Mouse (Mus musculus) activated CD4-positive, CD25-positive, alpha-beta regulatory T cell, adult 4 months (primary cell): Measurements from ENCODE around the gene Aars2. TPM values are rescaled to one million over a fixed set of nuclear protein-coding genes. Genes with fewer than 3 reads are reported as not detected.

Experiments used
- ATAC-seq: one replicate; pipeline ENCODE4 v1.8.0; 2017
- polyA plus RNA-seq, 2 experiments: library from polyadenylated mRNA; unstranded; fragments of 100-300 nt; shearing (Covaris generic); gene quantifications; one replicate each; pipeline ENCODE4 v1.2.1; 2017

The Aars2 gene
- polyA plus RNA-seq, 2 experiments from 2014 or later: 2.1 to 3.4 TPM

DNA sequence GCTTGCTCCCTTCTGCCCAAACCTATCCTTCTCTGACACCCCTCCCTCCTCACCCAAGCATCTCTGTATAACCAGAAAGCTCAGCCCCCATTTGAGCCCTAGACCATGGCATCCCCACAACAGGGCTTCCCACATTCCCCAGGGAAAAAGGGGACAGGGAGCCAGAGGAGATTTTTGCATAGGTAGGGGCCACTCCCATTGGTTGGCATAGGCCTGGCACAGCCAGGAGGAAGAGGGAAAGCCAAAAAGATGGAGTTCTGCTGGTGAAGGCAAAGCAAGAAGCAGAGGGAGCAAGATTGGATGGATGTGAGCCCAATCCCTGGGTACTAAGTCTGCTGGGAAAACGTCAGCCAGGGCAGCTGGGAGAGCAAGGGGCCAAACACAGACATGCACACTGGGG is 36.5 kb downstream of the Aars2 start:
- ATAC-seq: no peak

DNA sequence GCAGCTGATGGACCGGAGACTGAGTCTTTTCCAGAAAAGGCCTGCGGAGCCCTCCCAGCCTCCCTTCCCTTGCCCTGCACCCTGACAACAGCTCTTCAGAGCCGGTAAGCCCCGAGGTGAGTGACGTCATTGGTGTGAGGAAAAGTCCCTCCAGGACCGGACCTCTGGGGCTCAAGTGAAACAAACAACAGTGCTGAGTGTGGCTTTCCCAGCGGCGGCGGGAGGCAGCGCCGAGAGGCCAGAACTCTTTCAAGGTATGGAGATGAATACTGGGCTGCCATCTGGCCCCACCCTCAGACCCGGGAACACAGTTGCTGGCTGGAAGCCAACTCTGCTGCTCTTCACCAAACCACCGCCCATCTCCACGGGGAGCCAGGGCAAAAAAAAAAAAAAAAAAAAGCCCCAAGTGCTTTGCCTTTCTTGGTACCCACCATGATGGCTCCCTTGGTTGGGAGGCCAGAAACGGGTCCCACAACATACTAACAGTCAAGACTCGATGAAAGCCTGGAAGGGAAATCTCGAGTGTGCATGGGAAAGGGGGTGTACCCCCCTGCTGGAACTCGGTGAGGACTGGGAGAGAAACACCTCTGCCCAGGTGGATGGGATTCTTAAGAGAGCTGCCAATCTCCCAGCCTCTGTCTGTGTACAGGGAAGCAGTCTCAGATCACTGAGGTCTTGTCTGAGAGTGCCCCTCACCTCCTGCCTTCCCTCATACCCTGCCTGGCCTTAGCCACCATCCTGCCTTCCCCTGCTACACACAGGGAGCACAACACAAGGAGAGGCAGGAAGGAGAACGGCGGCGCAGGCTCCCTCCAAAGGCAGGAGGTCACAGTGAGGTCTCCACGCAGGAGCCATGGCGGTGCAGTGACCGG is 37.6 kb downstream of the Aars2 start:
- no peak for ATAC-seq

DNA sequence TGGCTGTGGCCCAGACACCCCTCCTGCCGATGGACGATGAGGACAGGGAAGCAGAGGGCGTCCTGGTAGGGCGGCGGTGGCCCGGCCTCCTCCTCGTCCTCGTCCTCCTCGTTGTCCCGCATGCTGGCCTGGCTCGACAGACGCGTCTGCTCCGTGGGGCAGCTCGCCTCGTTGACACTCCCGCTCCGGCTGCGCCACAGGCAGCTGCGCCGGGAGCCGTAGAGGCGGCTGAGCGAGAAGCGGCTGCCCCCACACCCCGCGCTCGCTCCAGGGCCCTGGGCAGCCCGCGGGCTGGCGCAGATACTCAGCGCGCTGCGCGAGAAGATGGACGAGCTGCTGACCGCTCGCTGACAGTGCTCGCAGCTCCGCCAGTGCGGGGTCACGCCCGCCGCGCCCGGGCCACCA is 38.2 kb downstream of the Aars2 start:
- ATAC-seq: no peak

DNA sequence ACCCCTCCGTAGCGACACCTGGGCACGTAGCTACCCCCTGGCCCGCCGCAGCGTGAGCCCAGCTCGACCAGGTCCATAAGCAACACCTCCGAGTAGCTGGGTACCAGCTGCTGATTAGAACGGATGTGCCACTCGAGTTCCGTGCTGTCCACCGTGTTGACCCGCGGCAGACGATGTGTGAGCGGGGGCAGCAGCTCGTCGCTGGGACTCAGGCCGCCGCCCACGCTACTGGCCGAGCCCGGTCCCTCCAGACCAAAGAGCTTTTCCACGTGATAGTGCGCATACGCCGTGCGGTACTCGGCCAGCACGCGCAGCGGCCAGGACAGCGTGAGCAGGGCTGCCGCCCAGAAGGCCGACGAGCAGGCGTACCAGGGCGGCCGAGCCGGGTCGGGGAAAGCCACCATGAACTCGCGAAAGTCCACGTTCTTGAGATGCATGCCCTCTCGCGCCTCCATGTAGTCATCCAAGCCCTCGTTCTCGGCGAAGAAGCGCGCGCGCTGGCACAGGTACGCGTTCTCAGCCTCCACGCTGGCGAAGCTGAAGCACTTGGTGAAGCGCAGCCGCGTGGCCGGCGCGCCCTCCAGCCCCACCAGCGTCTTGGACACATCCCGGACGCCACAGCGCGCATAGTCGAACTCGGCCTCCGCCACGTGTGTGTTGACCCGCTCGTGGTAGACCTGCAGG is 38.8 kb downstream of the Aars2 start:
- ATAC-seq: no peak

DNA sequence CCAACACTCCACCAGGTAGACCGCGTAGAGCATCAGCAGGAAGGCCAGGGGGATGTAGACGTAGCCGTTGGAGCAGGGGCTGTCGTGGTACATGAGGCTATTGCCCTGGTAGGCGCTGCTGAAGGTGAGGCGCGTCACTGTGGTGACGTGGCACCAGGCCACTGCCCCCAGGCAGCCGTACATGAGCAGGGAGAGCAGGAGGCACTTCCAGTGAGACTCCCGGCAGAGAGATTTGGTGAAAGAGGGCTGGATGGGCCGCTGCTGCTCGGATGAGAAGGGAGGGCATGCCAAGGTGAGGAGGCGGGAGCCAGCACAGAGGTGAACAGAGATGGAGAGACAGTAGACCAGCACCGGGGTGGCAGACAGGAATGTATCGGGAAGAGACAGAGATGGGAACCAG is 40.3 kb downstream of the Aars2 start:
- ATAC-seq: no peak

DNA sequence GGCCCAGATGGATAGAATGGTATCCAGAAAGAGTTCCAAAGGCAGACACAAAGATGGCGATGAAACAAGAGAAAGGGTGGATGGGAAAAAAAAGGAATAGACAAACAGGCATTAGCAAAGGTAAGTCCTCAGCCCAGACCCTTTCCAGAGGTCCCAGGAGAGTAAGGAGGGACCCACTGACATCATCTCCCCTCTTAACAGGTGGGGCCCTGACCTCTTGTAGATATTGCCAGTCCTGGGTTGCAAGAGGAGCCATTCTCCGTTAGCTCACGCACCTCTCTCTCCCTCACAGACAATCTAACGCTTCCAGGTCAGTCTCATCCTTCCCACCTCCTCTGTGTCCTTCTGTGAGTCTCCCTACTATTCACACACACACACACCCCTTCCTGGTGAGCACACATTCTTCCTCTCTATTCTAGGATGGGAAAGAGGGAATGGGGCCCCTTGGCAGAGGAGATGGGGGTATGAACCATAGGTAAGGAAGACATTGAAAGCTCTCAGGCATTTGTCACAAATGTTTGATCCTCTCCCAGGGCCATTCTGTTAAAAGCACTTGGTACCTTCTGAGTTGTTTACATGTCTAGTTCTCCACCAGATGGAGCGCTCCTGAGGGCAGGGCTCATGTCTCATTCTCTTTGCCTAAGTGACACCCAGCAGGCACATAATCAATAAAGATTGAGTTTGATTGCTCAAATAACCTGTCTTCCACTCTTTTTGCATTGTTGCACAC is 41.0 kb downstream of the Aars2 start:
- no peak for ATAC-seq

DNA sequence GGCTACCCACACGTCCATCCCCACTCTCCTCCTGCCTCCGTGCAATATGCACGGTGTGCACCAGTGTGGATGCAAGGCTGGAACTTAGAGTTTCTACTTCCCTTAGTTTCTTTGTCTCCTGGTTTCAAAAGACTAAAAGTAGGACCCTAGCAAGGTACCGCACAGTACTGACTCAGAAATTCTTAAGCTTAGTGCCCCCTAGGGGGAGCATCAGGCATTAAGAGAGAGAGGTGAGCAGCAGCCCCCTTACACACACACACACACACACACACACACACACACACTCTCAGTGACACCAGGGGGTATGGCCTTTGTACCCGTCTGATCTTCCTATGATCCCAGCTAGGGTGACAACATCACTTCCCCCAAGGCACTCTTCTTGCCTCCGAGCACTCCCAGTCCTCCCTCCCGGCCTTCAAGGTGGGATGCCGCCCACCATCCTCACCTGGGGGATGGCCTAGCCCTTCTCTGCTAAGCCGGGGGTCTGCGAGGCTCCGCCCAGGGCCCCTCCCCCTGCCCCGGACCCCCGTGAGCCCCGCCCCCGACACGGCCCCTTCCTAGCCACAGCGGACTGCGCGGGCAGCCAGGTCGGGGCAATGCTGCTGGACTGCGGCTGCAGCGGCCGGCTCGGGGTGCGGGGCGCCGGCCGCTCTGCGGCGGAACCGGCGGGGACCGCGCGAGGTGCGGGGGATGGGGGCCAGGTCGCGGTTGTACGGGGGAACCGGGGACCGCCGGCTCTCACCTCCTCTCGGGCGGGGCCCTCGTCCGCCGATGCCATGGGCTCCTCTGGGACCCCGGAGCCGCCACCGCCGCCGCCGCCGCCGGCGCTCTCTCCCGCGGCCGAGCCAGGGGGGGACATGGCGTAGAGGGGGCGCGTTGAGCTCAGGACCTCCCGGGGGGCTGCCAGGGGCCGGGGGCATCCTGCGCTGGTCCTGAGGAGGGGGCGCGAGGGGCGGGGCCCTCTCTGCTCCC is 42.2 kb downstream of the Aars2 start:
- ATAC-seq: no peak

DNA sequence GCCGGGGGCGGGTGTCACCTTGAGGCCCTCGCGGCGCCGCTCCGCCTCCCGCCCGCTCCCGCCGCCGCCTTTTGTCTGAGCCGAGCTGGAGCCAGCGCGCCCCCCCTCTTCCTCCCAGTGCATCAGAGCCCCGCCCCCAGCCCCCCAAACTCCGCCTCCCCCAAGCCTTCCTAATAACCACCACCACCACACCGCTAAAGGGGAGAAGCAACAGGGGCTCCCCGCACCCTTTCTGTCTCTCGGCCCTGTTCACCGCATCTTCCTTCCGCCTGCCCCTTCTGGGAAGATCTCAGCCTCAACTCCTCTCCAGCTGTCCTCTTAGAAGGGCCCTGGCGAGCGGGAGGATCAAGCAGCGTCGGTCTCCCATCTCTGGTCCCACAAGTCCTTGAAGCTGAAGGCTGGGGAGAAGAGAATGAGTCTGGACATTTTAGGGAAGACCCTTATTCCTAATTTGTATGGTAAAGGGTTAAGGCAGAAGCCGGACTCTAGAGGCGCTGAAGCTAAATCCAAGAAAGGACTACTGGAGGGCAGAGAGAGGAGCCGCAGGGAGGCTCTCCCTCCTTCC is 43.1 kb downstream of the Aars2 start, which contains the start of gene Tmem151b:
Gene Tmem151b (minus strand): TSS at position 61 of the 565 bp plus-strand sequence.
- ATAC-seq: no peak

DNA sequence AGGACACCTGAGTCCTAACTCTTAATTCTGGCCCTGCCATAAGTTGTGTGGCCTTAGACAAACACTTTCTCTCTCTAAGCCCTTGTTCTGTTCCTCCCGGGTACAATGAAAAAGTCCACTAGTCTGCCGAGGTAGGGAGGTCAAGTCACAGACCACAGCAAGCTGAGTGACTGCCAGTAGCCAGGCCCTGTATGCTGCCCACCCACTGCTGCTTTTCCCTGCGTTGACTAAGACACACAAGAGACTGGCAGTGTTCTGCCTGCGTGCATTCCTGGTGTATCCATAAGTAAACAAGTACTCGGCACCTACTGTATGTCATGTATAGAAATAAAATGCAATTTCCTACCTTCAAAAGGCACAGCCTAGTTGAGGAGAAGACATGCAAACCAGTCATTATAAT is 43.6 kb downstream of the Aars2 start:
- no peak for ATAC-seq

DNA sequence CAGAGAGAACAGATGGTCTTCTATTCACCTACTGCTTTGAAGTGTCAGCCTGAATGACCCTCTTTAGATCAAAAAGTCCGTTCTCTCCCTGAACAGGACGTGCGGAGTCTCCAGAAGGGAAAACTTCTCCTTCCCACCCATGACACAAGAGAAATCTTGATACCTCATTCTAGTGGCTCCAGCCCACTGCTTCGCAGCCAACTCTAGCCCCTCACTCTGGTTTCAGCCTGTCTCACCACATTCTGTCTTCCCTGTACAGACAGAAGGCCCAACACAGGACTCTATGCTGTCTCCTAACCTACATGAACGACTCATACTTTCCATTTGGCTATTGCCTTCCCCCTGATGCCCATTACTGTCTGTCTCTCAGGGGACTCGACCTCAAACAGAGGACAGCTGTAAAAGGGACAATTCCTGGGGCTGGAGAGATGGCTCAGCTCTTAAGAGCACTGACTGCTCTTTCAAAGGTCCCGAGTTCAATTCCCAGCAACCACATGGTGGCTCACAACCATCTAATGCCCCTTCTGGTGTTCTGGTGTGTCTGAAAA is 44.7 kb downstream of the Aars2 start:
- no peak for ATAC-seq

DNA sequence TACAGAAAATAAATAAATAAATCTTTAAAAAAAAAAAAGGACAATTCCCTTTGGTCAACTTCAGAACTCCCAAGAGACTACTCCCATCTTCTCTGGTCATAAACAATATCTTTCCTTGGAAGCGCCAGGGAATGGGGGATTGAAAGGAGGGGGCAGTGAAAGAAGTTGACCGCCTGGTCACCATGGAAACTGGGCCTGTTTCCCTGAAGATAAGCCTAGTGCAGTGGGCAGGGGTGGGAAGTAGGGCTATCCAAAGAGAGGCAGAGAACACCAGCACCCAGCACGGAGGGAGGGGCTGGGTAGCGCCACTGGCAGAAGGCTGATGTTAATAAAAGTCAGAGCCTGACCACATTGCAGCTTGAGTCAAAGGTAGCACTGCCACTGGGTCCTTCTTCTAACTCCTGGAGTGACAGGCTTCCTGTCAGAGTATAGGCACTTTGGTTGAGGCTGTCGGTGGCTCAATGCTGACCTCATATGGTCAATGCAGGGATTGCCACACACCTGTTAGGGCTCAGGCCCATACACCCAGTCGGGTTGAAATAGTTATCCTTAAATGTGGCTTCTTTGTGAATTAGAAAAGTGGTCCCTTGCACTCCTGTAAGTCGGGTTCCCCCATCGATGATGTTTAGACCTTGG is 45.3 kb downstream of the Aars2 start:
- ATAC-seq: peak; percentile 66

DNA sequence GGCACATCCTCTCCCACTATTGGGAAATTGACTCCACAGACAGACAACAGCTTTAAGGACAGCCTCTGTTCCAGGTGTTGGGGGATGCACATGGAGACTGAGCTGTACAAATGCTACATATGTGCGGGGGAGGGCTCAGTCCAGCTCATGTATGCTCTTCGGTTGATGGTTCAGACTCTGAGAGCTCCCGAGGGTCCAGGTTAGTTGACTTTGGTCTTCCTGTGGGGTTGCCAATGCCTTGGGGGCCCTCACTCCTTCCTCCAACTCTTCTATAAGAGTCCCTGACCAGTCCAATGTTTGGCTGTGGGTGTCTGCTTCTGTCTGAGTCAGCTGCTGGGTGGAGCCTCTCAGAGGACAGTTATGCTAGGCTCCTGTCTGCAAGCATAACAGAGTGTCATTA is 46.4 kb downstream of the Aars2 start:
- ATAC-seq: no peak

DNA sequence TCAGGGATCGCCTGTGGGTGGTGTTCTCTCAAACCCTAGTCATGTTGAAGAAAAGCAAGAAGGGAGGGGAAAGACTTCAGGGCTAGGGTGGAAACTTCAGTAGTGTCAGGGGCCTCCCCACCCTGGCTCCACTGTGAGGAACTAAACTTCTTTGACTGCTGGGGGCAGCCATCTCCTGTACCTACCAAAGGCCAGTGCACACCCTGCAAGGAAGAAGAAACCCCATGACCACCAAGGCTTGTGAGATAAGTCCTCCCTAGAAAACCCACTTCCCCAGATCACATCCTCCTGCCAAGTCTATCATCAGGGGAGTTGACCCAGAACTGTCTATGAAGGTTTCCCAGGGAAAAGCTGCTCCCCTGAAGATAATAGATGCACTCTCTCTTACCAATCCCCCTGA is 47.8 kb downstream of the Aars2 start:
- no peak for ATAC-seq

DNA sequence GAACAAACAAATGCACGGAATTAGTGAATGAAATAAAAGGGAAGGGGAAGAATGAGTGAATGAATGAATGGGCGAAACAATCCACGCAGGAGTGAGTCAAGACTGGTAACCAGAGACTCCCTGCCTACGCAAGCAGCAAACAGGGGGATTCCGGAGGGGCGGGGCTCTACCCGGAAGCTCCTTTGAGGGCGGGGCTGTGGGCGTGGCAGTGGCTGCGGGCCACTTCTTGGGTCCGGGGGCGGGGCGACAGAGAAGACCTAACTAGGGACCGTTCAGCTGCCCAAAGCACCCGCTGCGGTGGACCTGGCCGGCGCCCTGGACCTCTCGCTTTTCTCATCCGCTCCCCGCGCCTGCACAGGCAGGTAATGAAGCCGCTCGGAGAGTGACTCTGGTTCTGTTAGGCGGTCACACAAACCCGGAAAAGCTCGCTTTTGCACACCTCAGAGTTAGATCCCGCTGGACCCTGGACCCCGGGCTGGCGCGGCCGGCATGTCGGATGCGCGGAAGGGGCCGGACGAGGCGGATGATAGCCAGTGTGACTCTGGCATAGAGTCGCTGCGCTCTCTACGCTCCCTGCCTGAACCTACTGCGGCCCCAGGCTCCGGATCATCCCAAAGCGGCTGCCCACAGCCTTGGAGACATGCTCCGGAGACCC is 48.9 kb downstream of the Aars2 start, which contains the start of gene Nfkbie:
Gene Nfkbie (plus strand): TSS at position 252 of the 655 bp plus-strand sequence.
- peak; percentile 48 for ATAC-seq

DNA sequence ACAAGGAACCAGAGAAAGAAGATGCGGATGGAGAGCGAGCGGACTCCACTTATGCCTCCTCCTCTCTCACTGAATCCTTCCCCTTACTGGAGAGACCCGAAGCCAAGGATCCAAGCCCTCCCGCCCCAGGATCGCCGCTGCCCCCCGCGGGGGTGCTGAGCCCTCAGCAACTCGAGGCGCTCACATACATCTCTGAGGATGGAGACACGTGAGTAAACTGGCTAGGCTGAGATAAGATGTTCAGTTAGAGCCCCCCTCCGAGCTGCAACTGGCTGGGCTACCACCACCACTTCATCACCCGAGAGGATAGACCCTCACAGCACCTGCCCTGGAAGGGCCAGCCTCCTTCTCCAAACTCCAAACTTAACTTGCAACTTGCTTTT is 49.5 kb downstream of the Aars2 start:
- no peak for ATAC-seq

DNA sequence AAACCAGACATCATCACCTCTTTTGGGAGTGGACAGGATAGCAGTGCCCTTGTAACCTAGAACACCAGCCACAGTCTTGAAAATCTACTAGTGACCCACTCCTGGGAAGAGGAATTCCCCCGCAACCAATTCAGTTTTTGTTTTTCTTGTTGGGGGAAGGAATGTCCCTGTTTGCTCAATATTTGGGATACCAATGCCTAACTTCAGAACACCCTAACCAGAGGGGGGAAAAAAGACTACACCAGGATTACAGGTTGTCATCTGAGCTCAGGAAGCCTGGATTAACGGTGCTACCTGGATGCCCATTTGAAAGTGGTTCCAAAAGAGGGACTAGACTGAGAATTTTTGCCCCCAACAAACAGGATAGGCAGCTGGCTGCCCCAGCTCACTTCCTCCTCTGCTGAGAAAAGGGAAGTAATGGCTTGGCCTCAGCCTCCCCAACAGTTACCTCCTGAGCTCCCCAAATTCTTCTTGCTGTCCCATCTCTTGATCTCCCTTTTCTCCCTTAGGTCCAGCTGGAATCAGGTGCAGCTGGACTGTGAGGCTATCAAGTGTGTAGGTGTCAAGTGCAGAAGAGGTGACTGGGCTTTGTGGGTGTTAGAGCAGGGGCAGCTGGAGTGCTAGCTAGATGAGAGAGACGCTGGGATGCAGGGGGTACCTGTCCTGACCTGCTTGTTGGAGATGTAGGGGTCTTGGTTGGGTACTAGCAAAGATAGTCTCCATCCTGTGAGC is 50.0 kb downstream of the Aars2 start:
- no peak for ATAC-seq

DNA sequence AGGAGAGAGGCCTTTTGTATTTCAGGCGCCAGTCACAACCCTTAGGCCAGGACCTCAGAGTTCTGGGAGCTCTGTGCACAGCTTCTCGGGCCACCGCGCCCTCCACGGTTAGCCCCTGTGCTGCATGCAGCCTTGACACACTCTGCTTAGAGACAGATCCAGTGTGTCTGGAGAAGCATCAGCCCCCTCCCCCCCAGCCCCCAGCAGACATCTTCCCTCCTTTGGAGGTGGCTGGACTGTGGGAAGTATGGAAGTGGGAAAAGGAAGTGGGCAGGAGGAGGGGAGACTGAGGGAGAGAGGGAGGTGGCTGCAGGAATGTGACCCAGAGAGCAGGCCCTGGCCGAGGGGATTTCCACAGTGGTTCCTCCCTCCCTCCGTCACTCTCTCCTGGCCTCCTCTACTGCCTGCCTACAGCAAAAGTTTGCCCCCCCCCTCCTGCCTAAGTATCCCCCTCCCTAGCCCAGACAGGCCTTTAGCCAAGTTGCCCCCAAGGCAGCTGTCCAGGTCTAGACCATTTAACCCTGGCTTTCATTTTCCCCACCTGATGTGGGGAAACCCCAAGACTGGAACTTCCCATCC is 50.7 kb downstream of the Aars2 start:
- no peak for ATAC-seq

DNA sequence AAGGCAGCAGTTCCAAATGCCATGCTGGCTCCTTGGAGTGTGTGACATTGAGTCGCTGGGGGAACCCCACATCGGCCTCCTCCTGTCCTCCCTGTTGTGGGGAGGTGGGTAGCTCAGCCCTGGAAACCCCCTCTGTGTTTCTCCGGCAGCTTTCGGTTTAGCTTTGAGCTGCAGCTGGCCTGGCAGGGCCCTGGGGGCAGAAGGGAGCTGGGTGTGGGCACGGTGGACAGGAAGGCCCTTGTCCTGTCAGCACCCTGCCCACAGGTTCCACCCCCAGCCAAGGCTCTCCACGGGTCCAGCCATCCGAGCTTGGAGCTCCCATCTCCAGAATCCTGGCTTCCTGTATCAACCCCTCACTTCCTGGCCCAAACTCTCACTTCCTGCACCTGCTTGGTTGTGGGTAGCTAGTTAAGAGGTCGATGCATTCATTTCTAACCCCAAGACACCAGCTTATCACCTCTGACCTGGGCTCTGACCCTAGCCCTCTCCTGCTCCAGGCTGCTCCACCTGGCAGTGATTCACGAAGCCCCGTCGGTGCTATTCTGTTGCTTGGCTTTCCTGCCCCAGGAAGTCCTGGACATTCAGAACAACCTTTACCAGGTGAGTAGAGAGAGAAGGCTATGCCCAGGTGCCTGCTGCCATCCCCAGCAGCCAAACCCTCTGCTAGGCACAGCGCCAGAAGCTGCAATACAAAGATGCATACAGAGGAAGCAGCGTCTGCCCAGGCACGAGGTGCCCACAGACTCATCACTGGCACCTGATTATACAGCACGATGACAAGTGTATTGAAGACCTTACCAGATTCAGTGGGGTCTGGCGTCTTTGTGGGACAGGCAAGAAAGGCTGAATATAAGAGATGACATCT is 51.6 kb downstream of the Aars2 start:
- ATAC-seq: peak; percentile 58
